In the genomic region with DNA sequence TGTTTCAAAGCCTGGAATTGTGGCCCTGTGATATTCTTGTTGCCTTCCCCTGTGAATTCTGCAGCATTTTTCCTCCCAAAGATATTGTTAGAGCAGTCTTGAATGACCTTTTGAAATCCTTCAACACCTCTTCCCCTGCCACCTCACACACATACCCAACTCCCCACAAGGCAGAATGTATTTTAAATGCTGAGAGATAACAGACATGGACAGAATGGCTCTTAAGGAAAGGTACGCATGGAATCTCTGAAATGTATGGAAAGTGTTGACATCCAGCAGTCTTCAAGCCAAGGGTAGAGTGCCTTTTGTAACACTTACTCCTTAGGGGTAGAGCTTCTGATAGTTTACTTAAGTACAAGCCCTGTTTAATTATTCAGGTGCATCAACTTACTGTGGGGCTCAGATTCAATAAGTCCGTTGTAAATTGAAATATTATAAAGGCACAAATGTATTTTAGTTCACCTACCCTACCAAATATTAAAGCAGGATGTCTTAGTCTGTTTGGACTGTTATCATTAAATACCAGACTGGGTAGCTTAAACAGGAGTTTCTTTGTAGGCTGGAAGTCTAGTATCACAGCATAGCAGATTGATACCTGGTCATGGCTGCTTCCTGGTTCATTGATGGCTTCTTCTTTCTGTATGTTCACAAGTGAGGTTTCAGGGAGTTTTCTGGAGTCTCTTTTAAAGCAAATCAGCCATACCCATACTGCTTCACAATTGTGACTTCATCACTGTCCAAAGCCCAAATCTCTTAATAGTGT, we compare ENCODE assay signal across 10 mouse cellular contexts.
"Had no signal": no experiment of that assay in that cellular context is flagged by ENCODE, and none has a peak within 500 bp of the region (broad histone marks: within the 10 kb centered on the region; RNA-seq: fewer than 3 reads in every experiment).

No protein-coding gene starts in this region.

- H3K4me2 ChIP-seq: limb, embryonic 13.5 days; midbrain, embryonic 12.5 days had no signal

- H3K4me3 ChIP-seq: limb, embryonic 13.5 days; megakaryocyte, embryonic 14.5 days; midbrain, embryonic 12.5 days had no signal

- H3K9ac ChIP-seq: limb, embryonic 13.5 days; liver, embryonic 14.5 days; midbrain, embryonic 12.5 days had no signal

- H3K27me3 ChIP-seq: limb, embryonic 13.5 days; midbrain, embryonic 12.5 days had no signal

- H3K4me1 ChIP-seq: limb, embryonic 13.5 days; midbrain, embryonic 12.5 days had no signal

- H3K27ac ChIP-seq: limb, embryonic 13.5 days; liver, embryonic 14.5 days; midbrain, embryonic 12.5 days had no signal

- DNase-seq: kidney, postnatal 10 days; left cerebral cortex, postnatal 4 days; lung, adult 18-20 months; lung, postnatal 4 days; right cerebral cortex, postnatal 14 days; thymus, postnatal 36 days had no signal

- H3K36me3 ChIP-seq: limb, embryonic 13.5 days; midbrain, embryonic 12.5 days had no signal

- H3K9me3 ChIP-seq: limb, embryonic 13.5 days; midbrain, embryonic 12.5 days had no signal
